Mouse (Mus musculus): Measurements from ENCODE around the gene Mms19. TPM values are rescaled to one million over a fixed set of nuclear protein-coding genes. Genes with fewer than 3 reads are reported as not detected.

The Mms19 gene
- polyA plus RNA-seq, 1 experiment from 2014 or later = 9.6 TPM

- H3K27ac ChIP-seq (ENCODE audit: low read depth, low read length) = no peak overlapping the region
- H3K9me3 ChIP-seq (ENCODE audit: control insufficient read depth) = no peaks in the 10 kb centered on the region
- TF ChIP-seq CTCF (IDR thresholded peaks at IDR 0.05; ENCODE audit: low read depth) = no peak
- H3K27me3 ChIP-seq (replicated peaks; ENCODE audit: control insufficient read depth, insufficient read depth, low read length) = no peaks in the 10 kb centered on the region
- H3K4me3 ChIP-seq (ENCODE audit: low read depth, low read length) = no peak overlapping the region
- no peak overlapping the region for H3K9ac ChIP-seq (ENCODE audit: low read depth, low read length)
- no peak overlapping the region for H3K4me2 ChIP-seq (replicated peaks; ENCODE audit: low read depth)
- H3K36me3 ChIP-seq (ENCODE audit: control insufficient read depth, insufficient read depth) = no peaks in the 10 kb centered on the region
- no peaks in the 10 kb centered on the region for H3K4me1 ChIP-seq (replicated peaks; ENCODE audit: control insufficient read depth, insufficient read depth, low read length)
- WGBS = 83% methylated on average over 4 of the region's 4 CpGs
- no peak for ATAC-seq
Measured at GRCm38 (mm10) chr19:42010436-42010835, 29.5 kb upstream of the Mms19 start.

- Histone ChIP-seq H3K9me3 (ENCODE audit: control insufficient read depth) (no peaks in the 10 kb centered on the region), H3K27ac (ENCODE audit: low read depth, low read length) (no peak overlapping the region), H3K4me1 (replicated peaks; ENCODE audit: control insufficient read depth, insufficient read depth, low read length) (no peaks in the 10 kb centered on the region), H3K9ac (ENCODE audit: low read depth, low read length) (no peak overlapping the region), H3K4me3 (ENCODE audit: low read depth, low read length) (no peak overlapping the region), H3K27me3 (replicated peaks; ENCODE audit: control insufficient read depth, insufficient read depth, low read length) (no peaks in the 10 kb centered on the region), H3K4me2 (replicated peaks; ENCODE audit: low read depth) (no peak overlapping the region), H3K36me3 (ENCODE audit: control insufficient read depth, insufficient read depth) (no peaks in the 10 kb centered on the region)
- TF ChIP-seq CTCF (IDR thresholded peaks at IDR 0.05; ENCODE audit: low read depth) = no peak
- ATAC-seq = no peak
- WGBS = 55% methylated on average over 7 of the region's 7 CpGs
Measured at GRCm38 (mm10) chr19:42009067-42009466, 28.1 kb upstream of the Mms19 start.

GRCm38 (mm10) chr19:42008586-42008985 lies 27.6 kb upstream of the Mms19 start:
- TF ChIP-seq CTCF (IDR thresholded peaks at IDR 0.05; ENCODE audit: low read depth) = no peak
- WGBS = 60% methylated on average over 3 of the region's 3 CpGs
- Histone ChIP-seq H3K27ac (ENCODE audit: low read depth, low read length) (no peak overlapping the region), H3K4me3 (ENCODE audit: low read depth, low read length) (no peak overlapping the region), H3K9me3 (ENCODE audit: control insufficient read depth) (no peaks in the 10 kb centered on the region), H3K4me1 (replicated peaks; ENCODE audit: control insufficient read depth, insufficient read depth, low read length) (no peaks in the 10 kb centered on the region), H3K4me2 (replicated peaks; ENCODE audit: low read depth) (no peak overlapping the region), H3K27me3 (replicated peaks; ENCODE audit: control insufficient read depth, insufficient read depth, low read length) (no peaks in the 10 kb centered on the region), H3K36me3 (ENCODE audit: control insufficient read depth, insufficient read depth) (no peaks in the 10 kb centered on the region), H3K9ac (ENCODE audit: low read depth, low read length) (no peak overlapping the region)
- no peak for ATAC-seq

GRCm38 (mm10) chr19:42006568-42006967 lies 25.6 kb upstream of the Mms19 start:
- no peaks in the 10 kb centered on the region for H3K4me1 ChIP-seq (replicated peaks; ENCODE audit: control insufficient read depth, insufficient read depth, low read length)
- H3K27ac ChIP-seq (ENCODE audit: low read depth, low read length) = no peak overlapping the region

GRCm38 (mm10) chr19:42005616-42006015 lies 24.7 kb upstream of the Mms19 start:
- no peak for ATAC-seq
- Histone ChIP-seq H3K36me3 (ENCODE audit: control insufficient read depth, insufficient read depth) (no peaks in the 10 kb centered on the region), H3K4me1 (replicated peaks; ENCODE audit: control insufficient read depth, insufficient read depth, low read length) (0 out of 2 replicates have a peak, but pooled peaks cover 4% of the 10 kb centered on the region), H3K27ac (ENCODE audit: low read depth, low read length) (no peak overlapping the region), H3K4me2 (replicated peaks; ENCODE audit: low read depth) (no peak overlapping the region), H3K27me3 (replicated peaks; ENCODE audit: control insufficient read depth, insufficient read depth, low read length) (no peaks in the 10 kb centered on the region), H3K9me3 (ENCODE audit: control insufficient read depth) (no peaks in the 10 kb centered on the region), H3K4me3 (ENCODE audit: low read depth, low read length) (no peak overlapping the region), H3K9ac (ENCODE audit: low read depth, low read length) (no peak overlapping the region)
- TF ChIP-seq CTCF (IDR thresholded peaks at IDR 0.05; ENCODE audit: low read depth) = no peak
- WGBS = 63% methylated on average over 3 of the region's 3 CpGs

More at GRCm38 (mm10) chr19:42006568-42006967, 25.6 kb upstream of the Mms19 start:
- 63% methylated on average over 8 of the region's 8 CpGs for WGBS
- Histone ChIP-seq H3K27me3 (replicated peaks; ENCODE audit: control insufficient read depth, insufficient read depth, low read length) (no peaks in the 10 kb centered on the region), H3K9me3 (ENCODE audit: control insufficient read depth) (no peaks in the 10 kb centered on the region), H3K36me3 (ENCODE audit: control insufficient read depth, insufficient read depth) (no peaks in the 10 kb centered on the region), H3K9ac (ENCODE audit: low read depth, low read length) (no peak overlapping the region), H3K4me3 (ENCODE audit: low read depth, low read length) (no peak overlapping the region), H3K4me2 (replicated peaks; ENCODE audit: low read depth) (no peak overlapping the region)
- no peak for ATAC-seq
- no peak for TF ChIP-seq CTCF (IDR thresholded peaks at IDR 0.05; ENCODE audit: low read depth)

- Histone ChIP-seq H3K27ac (ENCODE audit: low read depth, low read length) (no peak overlapping the region), H3K9me3 (ENCODE audit: control insufficient read depth) (no peaks in the 10 kb centered on the region), H3K27me3 (replicated peaks; ENCODE audit: control insufficient read depth, insufficient read depth, low read length) (no peaks in the 10 kb centered on the region), H3K36me3 (ENCODE audit: control insufficient read depth, insufficient read depth) (no peaks in the 10 kb centered on the region), H3K4me2 (replicated peaks; ENCODE audit: low read depth) (no peak overlapping the region), H3K9ac (ENCODE audit: low read depth, low read length) (no peak overlapping the region), H3K4me1 (replicated peaks; ENCODE audit: control insufficient read depth, insufficient read depth, low read length) (0 out of 2 replicates have a peak, but pooled peaks cover 9% of the 10 kb centered on the region), H3K4me3 (ENCODE audit: low read depth, low read length) (no peak overlapping the region)
- TF ChIP-seq CTCF (IDR thresholded peaks at IDR 0.05; ENCODE audit: low read depth) = no peak
- 68% methylated on average over 6 of the region's 6 CpGs for WGBS
- no peak for ATAC-seq
Measured at GRCm38 (mm10) chr19:42004258-42004657, 23.3 kb upstream of the Mms19 start.
